ENCODE assay signal across 11 mouse cellular contexts in genomic region chr7:4128860-4129259, GRCm38 (mm10). TPM values are rescaled to one million over a fixed set of nuclear protein-coding genes. Genes with fewer than 3 reads are reported as not detected.
DNase-seq lines count a peak whose midpoint lies in the region; ATAC-seq and TF ChIP-seq lines count a peak whose summit lies in the region.
"Had no signal": no experiment of that assay in that cellular context is flagged by ENCODE, and none has a peak within 500 bp of the region (broad histone marks: within the 10 kb centered on the region; RNA-seq: fewer than 3 reads in every experiment).

No protein-coding gene starts in this region.

- no peak for DNase-seq in kidney, postnatal 0 days (ENCODE audit: low spot score)
- DNase-seq in kidney, postnatal 4 days = no peak
- peak; percentile 62 for DNase-seq in gastrocnemius, postnatal 25 days
- DNase-seq in limb, embryonic 14.5 days (ENCODE audit: low spot score) = no peak
- no peak for DNase-seq in ovary, postnatal 10 days (ENCODE audit: low spot score)
- DNase-seq in kidney, adult 2 months = no peak
- DNase-seq: right cerebral cortex, postnatal 4 days had no signal

- H3K36me3 ChIP-seq in kidney, postnatal 0 days (ENCODE audit: insufficient read depth, low read length) = no peaks in the 10 kb centered on the region
- no peaks in the 10 kb centered on the region for H3K36me3 ChIP-seq in limb, embryonic 14.5 days (ENCODE audit: control insufficient read depth, insufficient read depth, low read length)
- no peaks in the 10 kb centered on the region for H3K36me3 ChIP-seq in kidney, adult 2 months (ENCODE audit: control insufficient read depth, insufficient read depth, low read length)

- no peak for ATAC-seq in kidney, postnatal 0 days (replicated peaks; ENCODE audit: low FRiP score, low read depth)
- no peak for ATAC-seq in limb, embryonic 14.5 days (ENCODE audit: low FRiP score, low read depth)
- no peak for ATAC-seq in megakaryocyte, adult 5-6 weeks (ENCODE audit: poor library complexity, severe bottlenecking)

- H3K4me2 ChIP-seq in kidney, postnatal 0 days (ENCODE audit: low read length) = no peak overlapping the region
- H3K4me2 ChIP-seq in limb, embryonic 14.5 days (replicated peaks; ENCODE audit: low read depth, low read length, severe bottlenecking) = no peak overlapping the region

- 0 out of 2 replicates have a peak overlapping the region, but pooled peaks have one; percentile 18 for H3K9ac ChIP-seq in kidney, postnatal 0 days (ENCODE audit: low read depth, low read length)
- H3K9ac ChIP-seq in limb, embryonic 14.5 days (ENCODE audit: low read depth, low read length, severe bottlenecking) = 0 out of 2 replicates have a peak overlapping the region, but pooled peaks have one; percentile 25

- no peak overlapping the region for H3K4me3 ChIP-seq in kidney, postnatal 0 days (replicated peaks; ENCODE audit: low read depth, low read length)
- H3K4me3 ChIP-seq in cortical plate, adult 2 months (ENCODE audit: insufficient read depth, low read length) = no peak overlapping the region
- no peak overlapping the region for H3K4me3 ChIP-seq in limb, embryonic 14.5 days (replicated peaks; ENCODE audit: low read length)
- H3K4me3 ChIP-seq in kidney, adult 2 months (ENCODE audit: insufficient read depth, low read depth, low read length) = no peak overlapping the region

- no peaks in the 10 kb centered on the region for H3K9me3 ChIP-seq in kidney, postnatal 0 days (replicated peaks; ENCODE audit: low read length)
- no peaks in the 10 kb centered on the region for H3K9me3 ChIP-seq in limb, embryonic 14.5 days (ENCODE audit: control insufficient read depth, low read length)
- H3K9me3 ChIP-seq: G1E had no signal

- TF ChIP-seq CTCF in kidney, postnatal 0 days (IDR thresholded peaks at IDR 0.05; ENCODE audit: low read depth) = no peak
- no peak for TF ChIP-seq CTCF in cortical plate, adult 2 months (IDR thresholded peaks at IDR 0.05; ENCODE audit: extremely low read depth, insufficient read depth, low read length)
- no peak for TF ChIP-seq CTCF in kidney, adult 2 months (conservative IDR thresholded peaks at IDR 0.05; ENCODE audit: insufficient read depth, insufficient read length, low read depth, low read length)

- 56% methylated on average over 6 of the region's 6 CpGs for WGBS in kidney, postnatal 0 days
- 48% methylated on average over 6 of the region's 6 CpGs for WGBS in limb, embryonic 14.5 days
- 51% methylated on average over 6 of the region's 6 CpGs for WGBS in kidney, adult 2 months

- no peaks in the 10 kb centered on the region for H3K4me1 ChIP-seq in kidney, postnatal 0 days (replicated peaks; ENCODE audit: insufficient read depth, low read length)
- H3K4me1 ChIP-seq in cortical plate, adult 2 months (ENCODE audit: control insufficient read depth, insufficient read depth, low read length) = peaks cover 16% of the 10 kb centered on the region
- H3K4me1 ChIP-seq in limb, embryonic 14.5 days (ENCODE audit: control insufficient read depth, insufficient read depth, low read length) = no peaks in the 10 kb centered on the region
- H3K4me1 ChIP-seq in kidney, adult 2 months (ENCODE audit: control insufficient read depth, insufficient read depth, low read length) = no peaks in the 10 kb centered on the region

- TF ChIP-seq POLR2A in cortical plate, adult 2 months (IDR thresholded peaks at IDR 0.05; ENCODE audit: extremely low read depth, insufficient read depth, low read length) = no peak
- TF ChIP-seq POLR2A in limb, embryonic 14.5 days (IDR thresholded peaks at IDR 0.05; ENCODE audit: borderline replicate concordance, extremely low read depth, insufficient read depth, insufficient read length) = no peak
- TF ChIP-seq POLR2A in kidney, adult 2 months (IDR thresholded peaks at IDR 0.05; ENCODE audit: low read depth, low read length) = no peak

- no peaks in the 10 kb centered on the region for H3K27me3 ChIP-seq in kidney, postnatal 0 days (ENCODE audit: insufficient read depth, low read length)
- H3K27me3 ChIP-seq in limb, embryonic 14.5 days (ENCODE audit: control insufficient read depth, insufficient read depth, low read length) = no peaks in the 10 kb centered on the region
- H3K27me3 ChIP-seq in kidney, adult 2 months (replicated peaks; ENCODE audit: control insufficient read depth, insufficient read depth, low read length) = no peaks in the 10 kb centered on the region

- H3K27ac ChIP-seq in kidney, postnatal 0 days = no peak overlapping the region
- H3K27ac ChIP-seq in cortical plate, adult 2 months (ENCODE audit: insufficient read depth, low read length) = 0 out of 2 replicates have a peak overlapping the region, but pooled peaks have one; percentile 1
- no peak overlapping the region for H3K27ac ChIP-seq in limb, embryonic 14.5 days (replicated peaks; ENCODE audit: low read depth, low read length)
- H3K27ac ChIP-seq in kidney, adult 2 months (ENCODE audit: insufficient read depth, low read depth, low read length) = no peak overlapping the region

RNA-seq across cellular contexts. Expression of gene Leng8, which starts 8.0 kb away (rescaled TPM):
- 30.4 and 30.8 TPM in 2 replicates for polyA plus RNA-seq in kidney, postnatal 0 days (2015; fragmentation: Nextera tagmentation; extraction: Ambion mirVana)
- 481 and 484 TPM in 2 replicates for polyA plus RNA-seq in cortical plate, adult 2 months (2012; rRNA removed)
- 10 to 100 TPM; 32.2 to 34.8 TPM for total RNA-seq in gastrocnemius, postnatal 25 days (2021)
- 365 and 505 TPM in 2 replicates for polyA plus RNA-seq in limb, embryonic 14.5 days (2012; rRNA removed)
- 45.8 and 53.6 TPM in 2 replicates for polyA plus RNA-seq in limb, embryonic 14.5 days (2014; fragmentation: Nextera tagmentation; extraction: Ambion mirVana)
- total RNA-seq in megakaryocyte, adult 5-6 weeks (2015) = 34.2 and 48.8 TPM in 2 replicates
- 35.2 TPM in 2 replicates for total RNA-seq in megakaryocyte, adult 5-6 weeks (2017)
- 225 and 407 TPM in 2 replicates for polyA plus RNA-seq in kidney, adult 2 months (2012; rRNA removed)

RNA-seq across cellular contexts. Expression of gene Ttyh1, which starts 9.7 kb away (rescaled TPM):
- 1.5 and 1.9 TPM in 2 replicates for polyA plus RNA-seq in kidney, postnatal 0 days (2015; fragmentation: Nextera tagmentation; extraction: Ambion mirVana)
- 817 and 841 TPM in 2 replicates for polyA plus RNA-seq in cortical plate, adult 2 months (2012; rRNA removed)
- 1 to 10 TPM; 1.2 to 3.0 TPM for total RNA-seq in gastrocnemius, postnatal 25 days (2021)
- 4.4 and 4.8 TPM in 2 replicates for polyA plus RNA-seq in limb, embryonic 14.5 days (2012; rRNA removed)
- 1.9 and 2.6 TPM in 2 replicates for polyA plus RNA-seq in limb, embryonic 14.5 days (2014; fragmentation: Nextera tagmentation; extraction: Ambion mirVana)
- total RNA-seq in megakaryocyte, adult 5-6 weeks (2015) = not detected in 2 replicates
- not detected in 2 replicates for total RNA-seq in megakaryocyte, adult 5-6 weeks (2017)
- polyA plus RNA-seq in kidney, adult 2 months (2012; rRNA removed) = 2.8 and 7.4 TPM in 2 replicates
- polyA plus RNA-seq: G1E had no signal

RNA-seq across cellular contexts. Expression of gene Leng9, which starts 21.3 kb away (rescaled TPM):
- polyA plus RNA-seq in kidney, postnatal 0 days (2015; fragmentation: Nextera tagmentation; extraction: Ambion mirVana) = 4.1 and 4.4 TPM in 2 replicates
- polyA plus RNA-seq in cortical plate, adult 2 months (2012; rRNA removed) = 8.4 and 8.5 TPM in 2 replicates
- total RNA-seq in gastrocnemius, postnatal 25 days (2021) = 1 to 10 TPM; 2.2 to 2.3 TPM
- 3.6 and 3.9 TPM in 2 replicates for polyA plus RNA-seq in limb, embryonic 14.5 days (2012; rRNA removed)
- polyA plus RNA-seq in limb, embryonic 14.5 days (2014; fragmentation: Nextera tagmentation; extraction: Ambion mirVana) = 3.4 and 3.9 TPM in 2 replicates
- 2.6 and 3.0 TPM in 2 replicates for total RNA-seq in megakaryocyte, adult 5-6 weeks (2015)
- 4.1 and 5.2 TPM in 2 replicates for total RNA-seq in megakaryocyte, adult 5-6 weeks (2017)
- 5.3 and 6.2 TPM in 2 replicates for polyA plus RNA-seq in kidney, adult 2 months (2012; rRNA removed)

RNA-seq across cellular contexts. Expression of gene Cdc42ep5, which starts 35.8 kb away (rescaled TPM):
- 48.1 and 52.4 TPM in 2 replicates for polyA plus RNA-seq in kidney, postnatal 0 days (2015; fragmentation: Nextera tagmentation; extraction: Ambion mirVana)
- polyA plus RNA-seq in cortical plate, adult 2 months (2012; rRNA removed) = 3.7 and 4.8 TPM in 2 replicates
- total RNA-seq in gastrocnemius, postnatal 25 days (2021) = 1 to 10 TPM; 1.7 to 4.0 TPM
- 79.3 and 96.0 TPM in 2 replicates for polyA plus RNA-seq in limb, embryonic 14.5 days (2012; rRNA removed)
- polyA plus RNA-seq in limb, embryonic 14.5 days (2014; fragmentation: Nextera tagmentation; extraction: Ambion mirVana) = 83.2 and 89.0 TPM in 2 replicates
- not detected in 2 replicates for total RNA-seq in megakaryocyte, adult 5-6 weeks (2015)
- not detected in 2 replicates for total RNA-seq in megakaryocyte, adult 5-6 weeks (2017)
- polyA plus RNA-seq in kidney, adult 2 months (2012; rRNA removed) = 23.5 and 32.1 TPM in 2 replicates
- total RNA-seq: hematopoietic stem cell, adult 5-6 weeks had no signal

Comparison
In these comparisons a context has a peak if more than half of its experiments do, and no peak if none do; other contexts are left out.
1. RNA of gene Ttyh1, which starts 9.7 kb away (polyA plus RNA-seq): 817 to 841 TPM in cortical plate, adult 2 months; 1.9 to 4.8 TPM in limb, embryonic 14.5 days, 2.8 to 7.4 TPM in kidney, adult 2 months and 1.5 to 1.9 TPM in kidney, postnatal 0 days; every median in the first group is over 10 times any median in the second.